Mouse (Mus musculus): ENCODE measurements around the gene Atp6v0a4. TPM values are rescaled to one million over a fixed set of nuclear protein-coding genes. Genes with fewer than 3 reads are reported as not detected.
A peak's percentile ranks its signal among the peaks of the same experiment; 100 is the strongest.

Atp6v0a4 gene
- polyA plus RNA-seq, 1 experiment from 2014 or later = 3.1 TPM

GRCm38 (mm10) chr6:38083204-38083603 is 41.2 kb downstream of the Atp6v0a4 start:
- Histone ChIP-seq H3K9ac (ENCODE audit: low read depth, low read length) (no peak overlapping the region), H3K36me3 (ENCODE audit: control insufficient read depth, insufficient read depth, low read length) (no peaks in the 10 kb centered on the region), H3K27me3 (replicated peaks; ENCODE audit: control insufficient read depth, insufficient read depth, low read length) (no peaks in the 10 kb centered on the region), H3K4me1 (ENCODE audit: control insufficient read depth, insufficient read depth, low read length) (peaks cover 14% of the 10 kb centered on the region), H3K4me2 (ENCODE audit: low read depth, low read length) (no peak overlapping the region), H3K9me3 (ENCODE audit: control insufficient read depth, low read length) (no peaks in the 10 kb centered on the region), H3K4me3 (ENCODE audit: low read depth, low read length) (no peak overlapping the region), H3K27ac (replicated peaks; ENCODE audit: low read depth, low read length) (no peak overlapping the region)
- ATAC-seq (ENCODE audit: low read depth) (no peak), DNase-seq (ENCODE audit: low spot score) (peak; percentile 22)
- WGBS = 36% methylated on average over 4 of the region's 4 CpGs

GRCm38 (mm10) chr6:38081727-38082341 is 42.6 kb downstream of the Atp6v0a4 start:
- Histone ChIP-seq H3K4me2 (ENCODE audit: low read depth, low read length) (no peak overlapping the region), H3K27me3 (replicated peaks; ENCODE audit: control insufficient read depth, insufficient read depth, low read length) (no peaks in the 10 kb centered on the region), H3K36me3 (ENCODE audit: control insufficient read depth, insufficient read depth, low read length) (no peaks in the 10 kb centered on the region), H3K9ac (ENCODE audit: low read depth, low read length) (no peak overlapping the region), H3K4me3 (ENCODE audit: low read depth, low read length) (no peak overlapping the region), H3K27ac (replicated peaks; ENCODE audit: low read depth, low read length) (peak overlapping the region; percentile 52; the same call in 1 of the 2 replicates), H3K9me3 (ENCODE audit: control insufficient read depth, low read length) (no peaks in the 10 kb centered on the region), H3K4me1 (ENCODE audit: control insufficient read depth, insufficient read depth, low read length) (peaks cover 14% of the 10 kb centered on the region)
- WGBS = 35% methylated on average over 11 of the region's 11 CpGs
- peak; percentile 68 for DNase-seq (ENCODE audit: low spot score)
- ATAC-seq (ENCODE audit: low read depth) = peak; percentile 75

GRCm38 (mm10) chr6:38080364-38080763 is 44.0 kb downstream of the Atp6v0a4 start:
- DNase-seq (ENCODE audit: low spot score) (peak; percentile 41), ATAC-seq (ENCODE audit: low read depth) (no peak)
- no peak overlapping the region; the same call in 1 of the 2 replicates for H3K27ac ChIP-seq (replicated peaks; ENCODE audit: low read depth, low read length)
- H3K4me3 ChIP-seq (ENCODE audit: low read depth, low read length) = no peak overlapping the region
- no peak overlapping the region for H3K9ac ChIP-seq (ENCODE audit: low read depth, low read length)
- WGBS = 57% methylated on average over 4 of the region's 4 CpGs
- no peaks in the 10 kb centered on the region for H3K36me3 ChIP-seq (ENCODE audit: control insufficient read depth, insufficient read depth, low read length)
- H3K4me2 ChIP-seq (ENCODE audit: low read depth, low read length) = no peak overlapping the region
- 0 out of 2 replicates have a peak, but pooled peaks cover under 1% of the 10 kb centered on the region for H3K9me3 ChIP-seq (ENCODE audit: control insufficient read depth, low read length)
- H3K4me1 ChIP-seq (ENCODE audit: control insufficient read depth, insufficient read depth, low read length) = peaks cover 14% of the 10 kb centered on the region
- no peaks in the 10 kb centered on the region for H3K27me3 ChIP-seq (replicated peaks; ENCODE audit: control insufficient read depth, insufficient read depth, low read length)

GRCm38 (mm10) chr6:38073592-38073991 is 50.8 kb downstream of the Atp6v0a4 start:
- H3K4me2 ChIP-seq (ENCODE audit: low read depth, low read length) = no peak overlapping the region
- no peaks in the 10 kb centered on the region for H3K27me3 ChIP-seq (replicated peaks; ENCODE audit: control insufficient read depth, insufficient read depth, low read length)

GRCm38 (mm10) chr6:38072137-38072796 is 52.1 kb downstream of the Atp6v0a4 start:
- no peaks in the 10 kb centered on the region for H3K4me1 ChIP-seq (ENCODE audit: control insufficient read depth, insufficient read depth, low read length)
- DNase-seq (ENCODE audit: low spot score) (no peak), ATAC-seq (ENCODE audit: low read depth) (no peak)
- no peak overlapping the region for H3K4me2 ChIP-seq (ENCODE audit: low read depth, low read length)
- no peak overlapping the region for H3K27ac ChIP-seq (replicated peaks; ENCODE audit: low read depth, low read length)
- WGBS = 76% methylated on average over 5 of the region's 5 CpGs
- H3K36me3 ChIP-seq (ENCODE audit: control insufficient read depth, insufficient read depth, low read length) = no peaks in the 10 kb centered on the region
- no peak overlapping the region for H3K4me3 ChIP-seq (ENCODE audit: low read depth, low read length)
- H3K9me3 ChIP-seq (ENCODE audit: control insufficient read depth, low read length) = 0 out of 2 replicates have a peak, but pooled peaks cover 4% of the 10 kb centered on the region
- H3K27me3 ChIP-seq (replicated peaks; ENCODE audit: control insufficient read depth, insufficient read depth, low read length) = no peaks in the 10 kb centered on the region
- no peak overlapping the region for H3K9ac ChIP-seq (ENCODE audit: low read depth, low read length)

More at GRCm38 (mm10) chr6:38073592-38073991, 50.8 kb downstream of the Atp6v0a4 start:
- Histone ChIP-seq H3K36me3 (ENCODE audit: control insufficient read depth, insufficient read depth, low read length) (no peaks in the 10 kb centered on the region), H3K4me3 (ENCODE audit: low read depth, low read length) (no peak overlapping the region), H3K27ac (replicated peaks; ENCODE audit: low read depth, low read length) (no peak overlapping the region), H3K9ac (ENCODE audit: low read depth, low read length) (no peak overlapping the region), H3K4me1 (ENCODE audit: control insufficient read depth, insufficient read depth, low read length) (no peaks in the 10 kb centered on the region), H3K9me3 (ENCODE audit: control insufficient read depth, low read length) (0 out of 2 replicates have a peak, but pooled peaks cover 4% of the 10 kb centered on the region)
- ATAC-seq (ENCODE audit: low read depth) (no peak), DNase-seq (ENCODE audit: low spot score) (no peak)
- WGBS = 80% methylated on average over 3 of the region's 3 CpGs

- DNase-seq (ENCODE audit: low spot score) (no peak), ATAC-seq (ENCODE audit: low read depth) (no peak)
- H3K36me3 ChIP-seq (ENCODE audit: control insufficient read depth, insufficient read depth, low read length) = no peaks in the 10 kb centered on the region
- H3K4me3 ChIP-seq (ENCODE audit: low read depth, low read length) = no peak overlapping the region
- no peaks in the 10 kb centered on the region for H3K27me3 ChIP-seq (replicated peaks; ENCODE audit: control insufficient read depth, insufficient read depth, low read length)
- H3K9ac ChIP-seq (ENCODE audit: low read depth, low read length) = no peak overlapping the region
- no peaks in the 10 kb centered on the region for H3K4me1 ChIP-seq (ENCODE audit: control insufficient read depth, insufficient read depth, low read length)
- 88% methylated on average over 4 of the region's 4 CpGs for WGBS
- H3K27ac ChIP-seq (replicated peaks; ENCODE audit: low read depth, low read length) = no peak overlapping the region
- H3K4me2 ChIP-seq (ENCODE audit: low read depth, low read length) = no peak overlapping the region
- 0 out of 2 replicates have a peak, but pooled peaks cover 4% of the 10 kb centered on the region for H3K9me3 ChIP-seq (ENCODE audit: control insufficient read depth, low read length)
Observed at GRCm38 (mm10) chr6:38071256-38071655, 53.1 kb downstream of the Atp6v0a4 start.

- ATAC-seq (ENCODE audit: low read depth) = peak; percentile 86
- no peak overlapping the region for H3K9ac ChIP-seq (ENCODE audit: low read depth, low read length)
- 0% methylated on average over 5 of the region's 5 CpGs for WGBS
Observed at GRCm38 (mm10) chr6:38066215-38066614, 58.2 kb downstream of the Atp6v0a4 start.

GRCm38 (mm10) chr6:38065501-38066122 is 58.8 kb downstream of the Atp6v0a4 start:
- Histone ChIP-seq H3K4me1 (ENCODE audit: control insufficient read depth, insufficient read depth, low read length) (no peaks in the 10 kb centered on the region), H3K36me3 (ENCODE audit: control insufficient read depth, insufficient read depth, low read length) (no peaks in the 10 kb centered on the region), H3K4me3 (ENCODE audit: low read depth, low read length) (no peak overlapping the region), H3K27ac (replicated peaks; ENCODE audit: low read depth, low read length) (no peak overlapping the region), H3K9ac (ENCODE audit: low read depth, low read length) (no peak overlapping the region), H3K9me3 (ENCODE audit: control insufficient read depth, low read length) (peaks cover 8% of the 10 kb centered on the region; the same call in 1 of the 2 replicates), H3K4me2 (ENCODE audit: low read depth, low read length) (no peak overlapping the region; the same call in 1 of the 2 replicates), H3K27me3 (replicated peaks; ENCODE audit: control insufficient read depth, insufficient read depth, low read length) (no peaks in the 10 kb centered on the region)
- 71% methylated on average over 11 of the region's 11 CpGs for WGBS
- ATAC-seq (ENCODE audit: low read depth) = peak; percentile 60; the same call in 1 of the 2 replicates
- DNase-seq (ENCODE audit: low spot score) = no peak

More at GRCm38 (mm10) chr6:38066215-38066614, 58.2 kb downstream of the Atp6v0a4 start:
- H3K27me3 ChIP-seq (replicated peaks; ENCODE audit: control insufficient read depth, insufficient read depth, low read length) = no peaks in the 10 kb centered on the region
- no peak overlapping the region for H3K4me3 ChIP-seq (ENCODE audit: low read depth, low read length)
- no peaks in the 10 kb centered on the region for H3K36me3 ChIP-seq (ENCODE audit: control insufficient read depth, insufficient read depth, low read length)
- H3K9me3 ChIP-seq (ENCODE audit: control insufficient read depth, low read length) = peaks cover 8% of the 10 kb centered on the region; the same call in 1 of the 2 replicates
- H3K4me1 ChIP-seq (ENCODE audit: control insufficient read depth, insufficient read depth, low read length) = no peaks in the 10 kb centered on the region
- no peak overlapping the region for H3K27ac ChIP-seq (replicated peaks; ENCODE audit: low read depth, low read length)
- peak; percentile 90 for DNase-seq (ENCODE audit: low spot score)
- H3K4me2 ChIP-seq (ENCODE audit: low read depth, low read length) = no peak overlapping the region
